Mouse (Mus musculus) olfactory bulb, adult 2 months (tissue): ENCODE data around the gene Csrp3.

Experiments used
- CTCF ChIP-seq: fragments of 200-500 bp; IDR thresholded peaks from 2 replicates; pipeline ENCODE4 v1.5.1; 2012; ENCODE audit warnings: low read depth, mild to moderate bottlenecking, low read length, moderate library complexity; ENCODE audit not compliant: insufficient read depth
- POLR2A ChIP-seq: fragments of 200-500 bp; IDR thresholded peaks from 2 replicates; pipeline ENCODE4 v1.6.1; 2012; ENCODE audit warnings: mild to moderate bottlenecking, low read depth, low read length, moderate library complexity; ENCODE audit not compliant: insufficient read depth

DNA sequence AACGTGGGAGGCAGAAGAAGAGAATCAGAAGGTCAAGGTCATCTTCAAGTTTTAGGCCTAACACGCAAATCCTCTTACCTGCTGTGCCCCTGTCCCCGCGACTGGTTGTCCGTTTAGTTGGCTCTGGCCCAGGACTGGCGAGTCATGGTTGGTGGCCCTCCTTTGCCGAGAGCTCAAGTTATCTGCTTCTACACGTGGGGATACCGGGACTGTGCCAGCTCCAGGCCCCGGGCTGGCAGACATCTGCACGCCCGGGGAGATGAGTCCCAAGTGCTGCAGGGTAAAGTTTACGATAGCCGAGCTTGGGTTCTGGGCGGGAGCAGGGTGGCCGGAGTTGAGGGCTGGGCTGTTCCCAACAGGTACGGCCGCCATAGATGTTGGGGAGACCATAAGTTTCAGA lies 19.7 kb upstream of the Csrp3 start:
- TF ChIP-seq CTCF (no peak), POLR2A (no peak)
